Mouse (Mus musculus) brain, embryonic 14.5 days (tissue): ENCODE measurements around the gene Rpl10-ps3.
A peak's percentile ranks its signal among the peaks of the same experiment; 100 is the strongest.

Experiments used
- CTCF ChIP-seq: fragments of 200-500 bp; IDR thresholded peaks from 2 replicates; pipeline ENCODE4 v1.5.1; 2012; ENCODE audit warnings: inconsistent platforms, mild to moderate bottlenecking, moderate library complexity, borderline replicate concordance; ENCODE audit not compliant: insufficient read depth, insufficient read length; ENCODE audit errors: extremely low read depth
- POLR2A ChIP-seq: fragments of 200-500 bp; IDR thresholded peaks from 2 replicates; pipeline ENCODE4 v1.6.1; 2012; ENCODE audit warnings: mild to moderate bottlenecking, inconsistent platforms, borderline replicate concordance; ENCODE audit not compliant: poor library complexity, insufficient read depth, insufficient read length, severe bottlenecking; ENCODE audit errors: extremely low read depth

DNA sequence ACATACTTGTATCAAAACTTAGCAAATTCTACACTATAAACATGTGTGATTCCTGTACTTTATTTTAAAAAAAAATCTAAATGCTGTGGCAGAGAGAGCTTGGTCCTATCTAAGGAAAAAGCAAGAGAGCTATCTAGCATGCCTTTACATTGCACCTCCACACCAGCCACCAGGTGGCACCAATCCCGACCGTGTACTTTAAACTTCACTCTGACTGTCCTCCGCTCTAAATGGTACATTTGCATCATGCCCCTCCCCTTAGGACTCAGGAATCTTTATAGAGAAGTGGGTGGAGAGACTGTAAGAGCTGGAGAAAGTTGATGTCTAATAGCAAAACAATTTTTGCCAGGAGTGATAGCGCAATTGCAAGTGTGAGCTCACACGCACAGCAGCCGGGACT lies 11.4 kb downstream of the Rpl10-ps3 start:
- TF ChIP-seq CTCF (peak; percentile 79; the same call in 1 of the 2 replicates), POLR2A (no peak)
